Mouse (Mus musculus) CD4-positive helper T cell, adult 2 months (primary cell): Measurements from ENCODE around the gene Brf1.

Source experiments
- DNase-seq: peaks from one replicate; pipeline ENCODE4 v3.0.0-alpha.2; 2012; ENCODE audit warnings: low read depth, missing footprints, low spot score

Brf1 gene

GRCm38 (mm10) chr12:112940238-112940637, 60.3 kb downstream of the Brf1 start:
- DNase-seq, result no peak

DNA sequence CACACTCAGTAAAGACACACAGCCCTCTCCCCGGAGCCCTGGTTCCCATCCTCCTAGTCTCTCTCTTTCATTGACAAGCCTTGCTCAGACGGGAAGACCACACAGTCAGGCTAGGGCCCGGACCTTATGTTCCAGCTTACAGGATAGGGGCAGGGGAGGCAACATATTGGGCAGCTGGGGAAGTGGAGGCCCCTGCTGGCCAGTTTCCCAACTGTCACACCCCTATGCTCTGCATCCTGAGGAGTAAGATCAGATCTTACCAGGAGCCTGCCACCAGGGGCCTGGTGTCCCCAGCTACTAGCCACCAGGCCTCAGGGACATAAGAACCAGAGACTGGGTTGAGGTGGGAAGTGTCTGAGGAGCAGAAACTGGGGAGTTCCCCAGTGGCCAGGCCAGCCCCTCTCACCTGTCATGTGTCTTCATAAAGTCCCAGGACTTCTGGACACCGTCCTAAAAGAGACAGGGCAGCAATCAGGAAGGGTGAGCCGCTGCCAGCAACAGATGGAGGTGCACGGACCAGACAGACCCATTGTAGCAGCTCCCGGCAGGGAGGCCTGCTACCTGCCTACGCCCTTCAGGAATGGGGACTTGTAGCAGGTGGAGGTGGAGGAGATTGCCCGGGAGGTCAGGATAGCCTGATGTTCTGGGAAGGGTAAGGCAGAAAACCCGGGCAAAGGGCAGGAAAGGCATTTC, 61.5 kb downstream of the Brf1 start:
- DNase-seq, result no peak

DNA sequence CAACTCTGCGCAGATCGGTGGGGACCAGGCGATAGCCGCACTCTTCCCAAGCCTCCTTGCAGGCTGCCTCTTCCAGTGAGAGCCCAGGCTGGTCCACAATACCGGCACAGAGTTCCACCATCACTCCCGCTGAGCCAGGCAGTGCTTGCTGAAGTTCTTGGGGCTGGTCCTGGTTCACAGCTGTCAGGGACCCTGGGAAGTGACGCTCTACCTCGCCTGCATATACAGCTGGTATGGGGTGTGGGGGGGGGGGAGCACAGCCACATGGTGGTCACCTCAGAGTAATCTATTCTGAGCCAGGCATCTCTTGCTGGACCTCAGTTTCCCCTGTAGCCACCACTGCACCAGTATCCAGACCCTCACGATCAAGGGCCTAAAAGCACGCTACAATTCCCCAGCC, 62.1 kb downstream of the Brf1 start:
- no peak for DNase-seq

GRCm38 (mm10) chr12:112937906-112938305, 62.6 kb downstream of the Brf1 start:
- DNase-seq, result no peak

DNA sequence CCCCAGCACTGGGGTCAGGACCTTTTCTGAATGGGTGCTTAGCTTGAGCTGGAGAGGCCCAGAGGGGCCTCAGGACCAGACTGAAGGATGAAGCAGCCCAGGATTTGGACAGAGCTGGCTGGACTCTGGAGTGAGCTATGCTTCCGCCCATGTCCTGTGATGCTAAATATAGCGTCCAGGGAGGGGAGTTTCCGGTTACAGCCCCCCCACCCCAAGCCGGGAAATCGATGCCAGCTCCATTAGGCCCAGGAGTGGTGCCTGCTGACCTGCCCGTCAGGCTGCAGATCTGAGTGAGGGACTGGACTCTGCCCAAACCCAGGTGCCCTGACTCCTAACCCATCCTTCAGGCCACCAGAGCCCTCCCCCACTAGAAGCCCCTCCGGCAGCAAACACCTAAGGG, 67.9 kb downstream of the Brf1 start:
- DNase-seq, result no peak

DNA sequence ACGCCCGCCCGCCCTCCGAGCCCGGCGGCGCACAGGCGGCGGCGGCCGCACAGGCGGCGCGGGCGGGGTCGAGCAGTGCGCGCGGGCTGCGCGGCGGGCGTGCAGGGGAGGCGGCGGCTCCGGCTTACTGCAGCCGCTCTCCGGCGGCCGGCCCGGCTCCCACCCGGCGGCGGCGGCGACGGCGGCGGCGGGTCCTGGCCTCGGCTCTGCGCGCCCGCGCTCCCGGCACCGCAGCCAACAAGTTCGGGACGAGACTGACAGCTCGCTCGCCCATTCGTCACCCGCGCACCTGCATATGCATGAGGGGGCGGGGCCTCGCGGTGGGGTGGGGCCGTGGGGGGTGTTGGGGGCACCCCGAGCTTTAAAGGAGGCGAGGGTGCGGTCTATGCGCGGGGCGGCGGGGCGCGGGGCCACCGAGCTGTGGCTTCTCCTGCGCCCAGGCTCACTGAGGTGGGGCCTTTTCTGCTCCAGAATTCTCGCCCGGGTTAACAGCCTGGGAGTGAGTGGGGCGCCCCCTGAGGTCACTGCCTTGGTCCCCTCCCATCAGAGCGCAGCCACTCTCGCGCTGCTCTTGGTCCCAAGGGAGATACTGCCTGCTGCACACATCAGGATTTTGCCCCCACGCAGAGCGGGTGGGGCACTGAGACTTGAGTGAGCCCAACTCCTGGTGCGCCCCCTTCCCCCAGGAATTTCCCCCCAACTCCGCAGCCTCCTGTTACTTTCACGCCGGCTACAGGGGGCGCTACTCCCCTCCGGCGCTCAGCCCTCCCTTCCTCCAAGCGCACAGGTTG, 70.7 kb downstream of the Brf1 start, which contains the start of gene Jag2:
Gene Jag2, minus strand, starts transcription at position 215 of the 791 bp plus-strand sequence.
- no peak for DNase-seq

DNA sequence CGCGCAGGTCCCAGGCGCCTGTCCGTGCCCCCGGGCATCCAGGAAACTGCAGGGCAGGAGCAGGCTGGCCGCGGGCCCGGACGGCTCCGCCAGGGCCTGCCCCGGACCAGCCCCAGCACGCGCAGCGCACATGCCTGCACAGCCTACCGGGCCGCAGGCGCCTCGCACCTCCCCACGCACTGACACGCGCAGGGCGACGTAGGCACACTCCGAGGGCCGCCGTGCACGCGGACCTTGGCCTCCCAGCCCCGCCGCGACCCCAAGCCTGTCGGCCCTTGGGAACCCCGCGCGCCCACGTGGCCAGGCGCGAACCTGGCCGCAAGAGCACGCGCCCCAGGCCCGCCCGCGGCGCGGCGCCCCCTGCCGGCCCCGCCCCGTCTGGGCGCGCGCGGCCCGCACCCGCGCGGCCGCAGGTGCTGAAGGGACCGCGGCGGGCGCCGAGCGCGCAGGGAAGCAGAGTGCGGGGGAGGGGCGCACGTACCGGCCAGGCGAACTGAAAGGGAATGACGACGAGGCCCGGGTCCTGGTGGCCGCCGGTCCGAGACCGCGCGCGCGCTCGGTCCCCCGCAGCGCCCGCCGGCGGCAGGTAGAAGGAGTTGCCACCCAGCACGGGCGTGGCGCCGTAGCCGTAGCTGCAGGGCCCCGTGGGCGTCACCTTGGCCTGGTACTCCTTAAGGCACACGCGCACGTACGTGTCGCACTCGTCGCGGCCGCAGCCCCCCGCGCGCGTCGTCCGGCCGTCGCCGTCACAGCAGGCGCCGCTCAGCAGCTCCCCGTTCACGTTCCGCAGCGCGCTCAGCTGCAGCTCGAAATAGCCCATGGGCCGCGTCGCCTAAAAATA, 71.9 kb downstream of the Brf1 start:
- peak; percentile 39 for DNase-seq

- no peak for DNase-seq
These were observed 73.2 kb downstream of the Brf1 start for GRCm38 (mm10) chr12:112927265-112927664.

DNA sequence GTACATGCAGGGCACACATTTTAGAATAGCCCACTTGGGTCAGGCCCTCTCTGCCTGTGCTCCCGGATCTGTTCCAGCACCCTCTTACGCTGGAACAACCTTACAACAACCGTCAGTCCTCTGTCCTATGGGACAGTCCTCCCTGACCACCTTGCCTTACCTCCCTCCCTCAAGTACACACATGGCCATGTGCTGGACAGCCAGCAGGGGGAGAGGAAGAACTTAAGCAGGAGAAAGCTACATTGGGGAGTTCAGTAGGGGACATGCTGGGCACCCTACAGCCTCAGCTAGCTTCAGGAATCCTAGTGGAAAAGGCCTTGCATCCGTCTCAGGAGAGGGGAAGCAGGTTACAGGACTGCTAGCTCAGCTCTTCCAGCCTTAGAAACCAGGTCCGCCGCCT, 74.6 kb downstream of the Brf1 start:
- DNase-seq, result no peak

DNA sequence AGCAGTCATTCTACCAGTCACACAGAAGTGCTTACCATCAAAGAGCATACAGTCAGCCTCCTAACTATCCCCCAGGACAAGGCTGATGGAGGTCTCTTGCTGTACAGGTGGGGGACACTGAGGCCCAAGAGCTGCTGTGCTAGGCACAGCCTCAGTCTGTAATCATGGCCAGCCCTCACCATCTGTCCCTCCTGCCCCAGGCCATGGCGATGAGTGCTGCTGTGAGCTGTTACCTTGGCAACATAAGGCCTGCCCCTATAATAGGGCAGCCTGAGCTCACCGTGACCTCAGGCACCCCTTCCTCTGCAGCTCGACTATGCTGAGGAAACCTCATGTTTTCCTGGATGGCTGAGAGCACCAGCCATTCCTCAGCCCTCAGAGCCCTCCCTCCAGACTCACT, 78.0 kb downstream of the Brf1 start:
- DNase-seq, result no peak

DNA sequence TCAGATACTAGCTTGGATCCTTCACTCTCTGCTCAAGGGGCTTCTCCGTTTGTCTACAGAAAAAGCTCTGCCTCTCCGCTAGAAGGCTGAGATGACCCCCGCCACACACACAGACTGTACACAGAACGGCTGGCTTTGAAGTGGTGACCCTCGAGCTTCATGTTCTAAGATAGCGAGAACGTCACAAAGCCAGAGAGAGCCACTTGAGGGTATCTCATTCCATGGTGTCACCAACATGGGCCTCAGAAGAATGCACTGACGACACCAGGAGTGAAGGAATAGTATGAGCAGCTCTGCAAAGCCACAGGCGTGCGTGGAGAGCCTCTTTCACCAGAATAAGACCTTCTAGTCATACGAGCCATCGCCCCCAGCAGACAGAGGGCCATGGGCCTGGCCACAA, 79.0 kb downstream of the Brf1 start:
- no peak for DNase-seq

GRCm38 (mm10) chr12:112917906-112918305, 82.6 kb downstream of the Brf1 start:
- DNase-seq, result no peak

DNA sequence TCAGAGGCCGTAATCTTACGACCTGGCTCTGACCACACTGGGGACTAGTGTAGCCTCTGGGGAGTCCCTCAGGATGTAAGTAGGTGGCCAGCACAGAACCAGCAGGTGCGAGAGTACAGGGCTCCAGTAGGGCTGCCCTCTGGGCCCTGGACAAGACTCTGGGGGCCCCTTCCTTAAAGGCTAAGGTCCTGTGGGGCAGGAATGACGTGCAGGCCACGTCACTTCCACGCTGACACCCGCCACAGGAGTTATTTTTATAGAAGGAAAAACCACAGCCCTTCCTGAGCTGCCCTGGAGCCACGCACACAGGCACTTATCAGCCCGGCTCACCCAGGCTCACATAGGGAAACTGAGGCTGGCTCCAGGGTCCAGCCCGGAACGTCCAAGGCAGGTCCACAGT, 83.0 kb downstream of the Brf1 start:
- DNase-seq, result no peak

DNA sequence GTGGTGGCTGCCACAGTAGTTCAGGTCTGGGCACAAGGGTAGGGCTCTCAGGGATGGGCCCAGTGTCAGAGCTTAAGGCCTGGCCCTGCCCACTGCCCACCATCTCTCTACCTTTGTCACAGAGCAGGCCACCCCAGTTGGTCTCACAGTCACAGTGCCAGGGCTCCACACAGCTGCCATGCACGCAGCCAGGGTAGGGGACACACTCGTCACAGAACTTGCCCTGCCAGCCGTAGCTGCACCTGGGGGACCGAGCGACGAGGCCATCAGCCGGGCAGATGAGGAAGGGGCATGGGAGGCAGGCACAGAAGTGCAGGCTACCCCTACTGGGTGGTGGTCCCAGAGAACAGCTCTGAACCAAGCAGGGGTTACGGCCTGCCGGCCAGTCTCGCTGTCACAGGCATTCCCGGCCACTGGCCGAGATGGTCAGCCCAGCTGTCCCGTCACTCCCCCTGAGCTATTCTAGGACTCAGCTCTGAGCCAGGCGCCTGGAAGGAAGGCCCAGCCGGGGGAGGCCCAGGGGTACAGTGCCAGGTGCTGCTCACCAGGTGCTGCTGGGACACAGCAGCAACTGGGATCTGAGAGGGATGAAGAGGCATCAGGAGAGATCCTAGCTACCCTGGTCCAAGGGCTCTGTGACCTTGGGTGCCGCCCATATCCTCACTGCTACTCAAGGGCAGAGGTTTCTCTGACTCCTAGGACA, 83.7 kb downstream of the Brf1 start:
- no peak for DNase-seq

DNA sequence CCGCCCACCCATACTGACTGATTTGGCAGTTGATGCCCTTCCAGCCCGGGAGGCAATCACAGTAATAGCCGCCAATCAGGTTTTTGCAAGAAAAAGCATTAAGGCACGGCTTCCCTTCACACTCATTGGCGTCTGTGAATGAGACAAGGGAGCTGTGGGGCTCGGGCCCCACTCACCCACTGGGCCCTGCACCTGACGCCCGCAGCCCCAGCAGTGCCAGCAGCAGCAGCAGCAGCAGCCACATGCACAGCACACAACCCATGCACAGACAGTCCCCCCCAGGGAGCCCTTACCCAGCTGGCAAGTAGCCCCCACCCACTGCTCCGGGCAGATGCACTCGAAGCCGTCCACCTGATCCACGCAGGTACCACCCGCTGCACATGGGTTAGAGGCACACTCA, 84.9 kb downstream of the Brf1 start:
- DNase-seq, result no peak

GRCm38 (mm10) chr12:112914527-112914926, 86.0 kb downstream of the Brf1 start:
- no peak for DNase-seq

- no peak for DNase-seq
These were observed 87.4 kb downstream of the Brf1 start for GRCm38 (mm10) chr12:112912951-112913745.

DNA sequence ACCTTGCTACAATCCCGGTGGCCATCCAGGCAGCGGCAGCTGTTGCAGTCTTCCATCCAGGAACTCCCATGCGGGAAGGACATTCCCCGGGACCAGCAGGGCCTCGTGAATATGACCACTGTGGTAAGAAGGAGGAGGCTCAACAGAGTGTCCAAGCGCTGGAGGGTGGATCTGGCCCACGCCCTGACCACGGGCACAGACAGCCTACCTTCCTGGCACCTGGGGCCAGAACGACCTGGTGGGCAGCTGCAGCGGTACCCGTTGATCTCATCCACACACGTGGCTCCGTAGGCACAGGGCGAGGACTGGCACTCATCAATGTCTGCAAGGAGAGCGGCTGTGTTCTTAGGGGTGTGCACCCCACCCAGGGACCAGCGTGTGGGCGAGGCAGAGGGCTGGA, 88.8 kb downstream of the Brf1 start:
- no peak for DNase-seq
